Mouse (Mus musculus) erythroblast, adult 5-6 weeks (primary cell): ENCODE measurements around the gene Uqcrfs1. TPM values are rescaled to one million over a fixed set of nuclear protein-coding genes. Genes with fewer than 3 reads are reported as not detected.

Source experiments
- ATAC-seq: replicated peaks from 2 replicates; pipeline ENCODE4 v1.8.0; 2016; ENCODE audit warnings: moderate number of reproducible peaks, mild to moderate bottlenecking, moderate TSS enrichment, inconsistent platforms; ENCODE audit not compliant: poor library complexity, low FRiP score, severe bottlenecking
- total RNA-seq, 2 experiments: library from RNA; stranded (forward) in 1 of 2; stranded (reverse) in 1 of 2; fragments of 150-400 nt in 1 of 2; fragments of 200-764, 138-1000 nt in 1 of 2; gene quantifications; 2 replicates each; pipeline versions ENCODE4 v1.2.3 to v1.2.4; 2015 to 2017; ENCODE audit warnings: low replicate concordance in 2 of 2

Uqcrfs1 gene
- total RNA-seq, 2 experiments from 2014 or later: 49.2 to 56.7 TPM

DNA sequence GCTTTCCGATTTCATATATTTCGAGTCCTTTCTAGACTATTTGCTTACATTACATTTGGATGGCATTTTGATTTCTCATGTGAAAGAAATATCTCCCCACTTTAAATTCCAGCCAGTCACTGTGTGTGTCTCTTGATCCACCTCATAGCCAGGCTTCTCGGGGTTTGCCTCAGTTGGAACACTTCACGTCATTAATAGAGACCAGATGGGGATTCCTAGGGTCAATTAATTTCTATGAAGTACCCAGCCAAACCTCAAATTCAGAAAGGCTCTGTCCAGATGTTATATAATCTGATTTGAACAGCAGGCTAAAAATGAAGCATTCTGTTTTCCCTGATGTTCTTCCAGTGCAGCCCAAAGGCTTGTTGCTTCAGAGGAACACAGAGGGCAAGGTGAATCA lies 37.5 kb downstream of the Uqcrfs1 start:
- ATAC-seq: no peak

- no peak; the same call in 1 of the 2 replicates for ATAC-seq
These were observed 43.2 kb downstream of the Uqcrfs1 start for GRCm38 (mm10) chr13:30501860-30502395.

Other genes starting within 250 kb of the Uqcrfs1 start
- gene Agtr1a, start 208.9 kb downstream of the Uqcrfs1 start, total RNA-seq (2015; ENCODE audit: low replicate concordance): 103 and 116 TPM in 2 replicates
- 73.9 and 154 TPM in 2 replicates for gene Agtr1a, start 208.9 kb downstream of the Uqcrfs1 start, total RNA-seq (2017; ENCODE audit: low replicate concordance)
- 2.1 and 10.0 TPM in 2 replicates for gene Dusp22, start 114.6 kb upstream of the Uqcrfs1 start, total RNA-seq (2015; ENCODE audit: low replicate concordance)
- gene Dusp22, start 114.6 kb upstream of the Uqcrfs1 start, total RNA-seq (2017; ENCODE audit: low replicate concordance): 1.1 and 4.5 TPM in 2 replicates
- 0.42 TPM in 1 of 2 replicates, not detected in the other for gene Irf4, start 203.9 kb upstream of the Uqcrfs1 start, total RNA-seq (2015; ENCODE audit: low replicate concordance)
- gene Irf4, start 203.9 kb upstream of the Uqcrfs1 start, total RNA-seq (2017; ENCODE audit: low replicate concordance): 1.1 TPM in 2 replicates